Mouse (Mus musculus) adrenal gland, postnatal 0 days (tissue): ENCODE measurements around the gene Olfr968. TPM values are rescaled to one million over a fixed set of nuclear protein-coding genes. Genes with fewer than 3 reads are reported as not detected.

Experiments
- polyA plus RNA-seq: library from polyadenylated mRNA; unstranded; fragments of >200 nt; fragmentation: Nextera tagmentation; extraction: Ambion mirVana; gene quantifications from 2 replicates; pipeline ENCODE4 v1.2.1, GENCODE M21; 2015

Olfr968 gene
- not detected in 2 replicates for polyA plus RNA-seq

DNA sequence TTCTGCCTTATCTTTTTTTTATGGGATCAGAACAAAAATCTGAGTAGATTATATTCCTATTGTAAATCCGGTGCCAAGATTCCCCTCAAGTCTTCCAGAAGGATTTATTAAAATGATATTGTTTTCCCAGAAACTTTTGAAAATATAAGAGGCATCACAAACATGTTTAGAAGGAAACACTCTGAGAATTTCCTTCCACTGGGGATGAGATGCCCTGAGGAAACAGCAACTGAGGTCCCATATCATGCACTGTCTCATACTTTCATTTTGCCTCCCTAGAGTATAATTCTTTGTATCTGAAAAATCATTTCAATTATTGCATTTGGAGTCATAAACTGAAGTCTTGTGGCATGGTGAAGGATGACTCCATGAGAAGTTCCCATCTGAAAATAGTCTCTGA lies at the start of gene Olfr968:
TSS of gene Olfr968 (minus strand) at position 101 of the 400 bp plus-strand sequence.

DNA sequence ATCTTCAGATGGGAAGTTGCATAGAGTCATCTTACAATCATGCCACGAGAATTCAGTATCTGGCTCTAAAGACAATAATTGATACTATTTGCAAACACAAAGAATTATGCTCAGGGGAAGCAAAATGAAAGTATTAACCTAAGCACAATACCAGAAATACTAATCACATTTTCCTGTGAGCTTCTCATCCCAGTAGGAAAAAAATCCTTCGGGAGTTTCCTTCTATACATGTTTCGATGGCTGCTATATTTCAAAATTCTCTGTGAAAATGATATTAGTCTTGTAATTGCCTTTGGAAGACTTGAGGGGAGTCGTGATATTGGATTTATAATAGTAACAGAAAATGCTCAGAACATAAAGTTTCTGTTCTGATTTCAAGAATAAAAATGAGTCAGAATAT lies 25.5 kb upstream of the Olfr968 start, which contains the start of gene Olfr970:
TSS of gene Olfr970 (plus strand) at position 301 of the 400 bp plus-strand sequence.

DNA sequence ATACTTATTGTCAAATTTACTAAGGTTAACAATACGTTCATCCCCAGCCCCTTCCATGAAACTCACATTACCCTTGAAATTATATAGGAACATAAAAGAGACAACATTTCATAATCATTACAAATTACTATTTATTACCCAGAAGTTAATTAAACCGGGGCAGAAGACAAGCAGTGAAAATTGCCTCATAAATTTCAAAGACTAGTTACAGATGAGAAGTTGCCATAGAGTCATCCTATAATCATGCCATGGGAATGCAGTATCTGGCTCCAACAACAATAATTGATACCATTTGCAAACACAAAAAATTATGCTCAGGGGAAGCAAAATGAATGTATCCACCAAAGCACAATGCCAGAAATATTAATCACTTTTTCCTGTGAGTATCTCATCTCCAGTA lies 7.5 kb upstream of the Olfr968 start, which contains the start of gene Olfr969:
TSS of gene Olfr969 (plus strand) at position 388 of the 400 bp plus-strand sequence.

DNA sequence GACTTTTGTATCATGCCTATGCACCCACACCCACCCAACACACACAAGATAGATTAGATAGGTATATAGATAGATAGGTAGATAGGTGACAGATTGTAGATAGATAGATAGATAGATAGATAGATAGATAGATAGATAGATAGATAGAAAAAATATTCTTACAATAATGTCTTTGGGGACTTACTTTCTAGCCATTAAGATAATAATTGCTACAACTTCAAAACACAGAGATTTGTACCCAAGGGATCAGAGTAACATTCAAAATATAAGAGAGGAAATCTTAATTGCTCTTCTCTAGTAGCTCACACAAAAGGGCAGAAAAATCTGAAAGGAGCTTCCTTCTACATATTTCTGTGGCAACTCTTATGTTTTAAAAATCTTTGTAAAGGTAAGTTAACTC lies 37.1 kb downstream of the Olfr968 start, which contains the start of gene Olfr967:
TSS of gene Olfr967 (plus strand) at position 301 of the 400 bp plus-strand sequence.

DNA sequence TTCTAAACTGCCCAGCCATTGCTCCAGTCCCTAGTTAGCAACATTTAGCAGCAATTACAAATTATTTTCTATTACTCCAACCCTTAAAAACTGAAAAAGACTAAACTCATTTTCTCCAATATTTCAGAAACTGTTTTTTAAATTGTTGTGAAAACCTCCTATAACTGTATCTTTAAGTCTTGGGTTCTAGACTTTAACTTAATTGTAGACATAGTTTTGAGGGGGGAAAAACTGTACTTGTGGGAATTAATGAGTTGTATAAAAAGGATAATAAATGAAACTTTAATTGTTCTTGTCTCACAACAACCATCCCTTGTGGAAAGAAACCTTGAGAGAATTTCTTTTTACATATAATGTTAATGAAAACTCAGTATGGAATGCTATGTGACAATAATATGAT lies 52.4 kb downstream of the Olfr968 start, which contains the start of gene Olfr150:
TSS of gene Olfr150 (plus strand) at position 301 of the 400 bp plus-strand sequence.

Other genes with a start within 250 kb of the Olfr968 start
- gene Olfr958, start 229.2 kb downstream of the Olfr968 start, polyA plus RNA-seq: not detected in 2 replicates
- not detected in 2 replicates for gene Olfr959, start 207.7 kb downstream of the Olfr968 start, polyA plus RNA-seq
- 39.4 and 49.0 TPM in 2 replicates for gene AW551984, start 178.8 kb downstream of the Olfr968 start, polyA plus RNA-seq
- not detected in 2 replicates for gene Olfr148, start 172.6 kb downstream of the Olfr968 start, polyA plus RNA-seq
- not detected in 2 replicates for gene Olfr960, start 161.9 kb downstream of the Olfr968 start, polyA plus RNA-seq
- not detected in 2 replicates for gene Olfr961, start 138.2 kb downstream of the Olfr968 start, polyA plus RNA-seq
- not detected in 2 replicates for gene Olfr963, start 116.0 kb downstream of the Olfr968 start, polyA plus RNA-seq
- not detected in 2 replicates for gene Olfr149, start 76.1 kb downstream of the Olfr968 start, polyA plus RNA-seq
- not detected in 2 replicates for gene Olfr965, start 71.9 kb downstream of the Olfr968 start, polyA plus RNA-seq
- not detected in 2 replicates for gene Olfr150, start 52.3 kb downstream of the Olfr968 start, polyA plus RNA-seq
- not detected in 2 replicates for gene Olfr967, start 37.0 kb downstream of the Olfr968 start, polyA plus RNA-seq
- gene Olfr969, start 7.7 kb upstream of the Olfr968 start, polyA plus RNA-seq: not detected in 2 replicates
- not detected in 2 replicates for gene Olfr970, start 25.6 kb upstream of the Olfr968 start, polyA plus RNA-seq
- gene Olfr971, start 53.6 kb upstream of the Olfr968 start, polyA plus RNA-seq: not detected in 2 replicates
- not detected in 2 replicates for gene Olfr972, start 83.2 kb upstream of the Olfr968 start, polyA plus RNA-seq
- gene Olfr229, start 124.1 kb upstream of the Olfr968 start, polyA plus RNA-seq: not detected in 2 replicates
- not detected in 2 replicates for gene Olfr974, start 154.2 kb upstream of the Olfr968 start, polyA plus RNA-seq
- not detected in 2 replicates for gene Olfr975, start 168.8 kb upstream of the Olfr968 start, polyA plus RNA-seq
- not detected in 2 replicates for gene Olfr976, start 177.9 kb upstream of the Olfr968 start, polyA plus RNA-seq
- not detected in 2 replicates for gene Olfr978, start 208.9 kb upstream of the Olfr968 start, polyA plus RNA-seq
- gene Olfr979, start 220.2 kb upstream of the Olfr968 start, polyA plus RNA-seq: not detected in 2 replicates
- not detected in 2 replicates for gene Olfr980, start 226.3 kb upstream of the Olfr968 start, polyA plus RNA-seq
- gene Olfr981, start 238.2 kb upstream of the Olfr968 start, polyA plus RNA-seq: not detected in 2 replicates